Mouse (Mus musculus): Measurements from ENCODE around the gene Naglu. TPM values are rescaled to one million over a fixed set of nuclear protein-coding genes. Genes with fewer than 3 reads are reported as not detected.

Naglu gene
- polyA plus RNA-seq, 1 experiment from 2014 or later, result 12.7 TPM

GRCm38 (mm10) chr11:101070987-101071386 lies 1.2 kb downstream of the Naglu start:
- Histone ChIP-seq H3K4me2 (ENCODE audit: low read length) (peak overlapping the region; percentile 99; the same call in 1 of the 2 replicates), H3K9ac (ENCODE audit: low read length) (no peak overlapping the region)

GRCm38 (mm10) chr11:101071810-101072428 lies 2.1 kb downstream of the Naglu start:
- Histone ChIP-seq H3K27me3 (replicated peaks; ENCODE audit: control insufficient read depth, insufficient read depth, low read length) (peaks cover 5% of the 10 kb centered on the region; the same call in 1 of the 2 replicates), H3K27ac (ENCODE audit: low read depth) (no peak overlapping the region), H3K36me3 (ENCODE audit: control insufficient read depth, insufficient read depth, low read length) (no peaks in the 10 kb centered on the region), H3K9me3 (ENCODE audit: control insufficient read depth, low read length) (no peaks in the 10 kb centered on the region), H3K9ac (ENCODE audit: low read length) (no peak overlapping the region), H3K4me2 (ENCODE audit: low read length) (no peak overlapping the region), H3K4me1 (replicated peaks; ENCODE audit: control insufficient read depth, insufficient read depth, low read length) (peaks cover 5% of the 10 kb centered on the region; the same call in 1 of the 2 replicates), H3K4me3 (ENCODE audit: low read depth, low read length) (no peak overlapping the region)
- DNase-seq (ENCODE audit: low spot score) (no peak), ATAC-seq (replicated peaks; ENCODE audit: low FRiP score, low TSS enrichment, low read depth) (no peak)
- WGBS, result 78% methylated on average over 14 of the region's 14 CpGs

More at GRCm38 (mm10) chr11:101070987-101071386, 1.2 kb downstream of the Naglu start:
- DNase-seq (ENCODE audit: low spot score) (no peak), ATAC-seq (replicated peaks; ENCODE audit: low FRiP score, low TSS enrichment, low read depth) (no peak)
- WGBS, result 76% methylated on average over 6 of the region's 6 CpGs
- Histone ChIP-seq H3K27ac (ENCODE audit: low read depth) (no peak overlapping the region), H3K4me1 (replicated peaks; ENCODE audit: control insufficient read depth, insufficient read depth, low read length) (peaks cover 11% of the 10 kb centered on the region; the same call in 1 of the 2 replicates), H3K9me3 (ENCODE audit: control insufficient read depth, low read length) (no peaks in the 10 kb centered on the region), H3K27me3 (replicated peaks; ENCODE audit: control insufficient read depth, insufficient read depth, low read length) (0 out of 2 replicates have a peak, but pooled peaks cover 3% of the 10 kb centered on the region), H3K36me3 (ENCODE audit: control insufficient read depth, insufficient read depth, low read length) (no peaks in the 10 kb centered on the region), H3K4me3 (ENCODE audit: low read depth, low read length) (no peak overlapping the region)

- 69% methylated on average over 9 of the region's 9 CpGs for WGBS
- H3K4me1 ChIP-seq (replicated peaks; ENCODE audit: control insufficient read depth, insufficient read depth, low read length), result peaks cover 7% of the 10 kb centered on the region; the same call in 1 of the 2 replicates
- H3K4me3 ChIP-seq (ENCODE audit: low read depth, low read length), result no peak within 1 kb of the TSS
- no peak for ATAC-seq (replicated peaks; ENCODE audit: low FRiP score, low TSS enrichment, low read depth)
- H3K9ac ChIP-seq (ENCODE audit: low read length), result no peak within 1 kb of the TSS
- H3K27ac ChIP-seq (ENCODE audit: low read depth), result no peak within 1 kb of the TSS
- DNase-seq (ENCODE audit: low spot score), result no peak
- no peaks in the 10 kb centered on the region for H3K36me3 ChIP-seq (ENCODE audit: control insufficient read depth, insufficient read depth, low read length)
- no peak within 1 kb of the TSS for H3K4me2 ChIP-seq (ENCODE audit: low read length)
- no peaks in the 10 kb centered on the region for H3K9me3 ChIP-seq (ENCODE audit: control insufficient read depth, low read length)
- H3K27me3 ChIP-seq (replicated peaks; ENCODE audit: control insufficient read depth, insufficient read depth, low read length), result peaks cover 47% of the 10 kb centered on the region
Measured at GRCm38 (mm10) chr11:101078121-101078520, 8.3 kb downstream of the Naglu start, which contains the start of gene Hsd17b1. Gene Hsd17b1, plus strand, starts transcription at chr11:101078411.

- whole genome bisulfite sequencing, result 2% methylated on average over 27 of the region's 27 CpGs
- Histone ChIP-seq H3K27ac (ENCODE audit: low read depth) (no peak overlapping the region), H3K4me2 (ENCODE audit: low read length) (peak overlapping the region; percentile 30), H3K9ac (ENCODE audit: low read length) (no peak overlapping the region), H3K9me3 (ENCODE audit: control insufficient read depth, low read length) (no peaks in the 10 kb centered on the region), H3K4me1 (replicated peaks; ENCODE audit: control insufficient read depth, insufficient read depth, low read length) (peaks cover 16% of the 10 kb centered on the region; the same call in 1 of the 2 replicates), H3K36me3 (ENCODE audit: control insufficient read depth, insufficient read depth, low read length) (peaks cover under 1% of the 10 kb centered on the region; the same call in 1 of the 2 replicates), H3K4me3 (ENCODE audit: low read depth, low read length) (peak overlapping the region; percentile 11), H3K27me3 (replicated peaks; ENCODE audit: control insufficient read depth, insufficient read depth, low read length) (peaks cover 47% of the 10 kb centered on the region)
- no peak for ATAC-seq (replicated peaks; ENCODE audit: low FRiP score, low TSS enrichment, low read depth)
- no peak for DNase-seq (ENCODE audit: low spot score)
Measured at GRCm38 (mm10) chr11:101079746-101080145, 9.9 kb downstream of the Naglu start.

- Histone ChIP-seq H3K27ac (ENCODE audit: low read depth) (no peak overlapping the region), H3K9ac (ENCODE audit: low read length) (no peak overlapping the region), H3K36me3 (ENCODE audit: control insufficient read depth, insufficient read depth, low read length) (peaks cover 7% of the 10 kb centered on the region; the same call in 1 of the 2 replicates), H3K4me1 (replicated peaks; ENCODE audit: control insufficient read depth, insufficient read depth, low read length) (peaks cover 16% of the 10 kb centered on the region; the same call in 1 of the 2 replicates), H3K9me3 (ENCODE audit: control insufficient read depth, low read length) (no peaks in the 10 kb centered on the region), H3K27me3 (replicated peaks; ENCODE audit: control insufficient read depth, insufficient read depth, low read length) (peaks cover 47% of the 10 kb centered on the region), H3K4me3 (ENCODE audit: low read depth, low read length) (no peak overlapping the region), H3K4me2 (ENCODE audit: low read length) (no peak overlapping the region)
- no peak for ATAC-seq (replicated peaks; ENCODE audit: low FRiP score, low TSS enrichment, low read depth)
- WGBS, result 71% methylated on average over 5 of the region's 5 CpGs
- no peak for DNase-seq (ENCODE audit: low spot score)
Measured at GRCm38 (mm10) chr11:101080421-101080820, 10.6 kb downstream of the Naglu start.

DNA sequence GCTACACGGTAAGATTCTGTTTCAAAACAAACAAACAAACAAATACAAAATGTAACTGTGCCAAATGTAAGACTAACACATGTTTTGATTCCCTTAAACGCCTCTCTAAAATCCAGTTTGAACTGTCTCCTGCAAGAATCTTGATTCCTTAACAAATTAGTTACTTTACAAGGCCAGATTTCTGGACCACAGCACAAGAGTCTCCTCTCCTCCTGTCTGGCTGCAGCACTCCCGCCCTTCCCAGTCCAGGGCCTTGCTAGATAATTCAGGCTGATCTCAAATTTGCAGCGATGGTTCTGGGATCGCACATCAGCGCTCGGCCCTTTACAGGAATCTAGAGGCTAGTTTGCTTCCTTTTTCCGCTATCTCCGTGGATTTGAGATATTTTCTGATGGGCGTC lies 11.8 kb downstream of the Naglu start:
- WGBS, result 5% methylated on average over 10 of the region's 10 CpGs
- H3K4me1 ChIP-seq (replicated peaks; ENCODE audit: control insufficient read depth, insufficient read depth, low read length), result peaks cover 24% of the 10 kb centered on the region
- peak overlapping the region; percentile 87 for H3K4me2 ChIP-seq (ENCODE audit: low read length)
- H3K9ac ChIP-seq (ENCODE audit: low read length), result peak overlapping the region; percentile 77
- H3K36me3 ChIP-seq (ENCODE audit: control insufficient read depth, insufficient read depth, low read length), result peaks cover 12% of the 10 kb centered on the region; the same call in 1 of the 2 replicates
- H3K27ac ChIP-seq (ENCODE audit: low read depth), result peak overlapping the region; percentile 91; the same call in 1 of the 2 replicates
- DNase-seq (ENCODE audit: low spot score) (no peak), ATAC-seq (replicated peaks; ENCODE audit: low FRiP score, low TSS enrichment, low read depth) (no peak)
- no peaks in the 10 kb centered on the region for H3K9me3 ChIP-seq (ENCODE audit: control insufficient read depth, low read length)
- H3K27me3 ChIP-seq (replicated peaks; ENCODE audit: control insufficient read depth, insufficient read depth, low read length), result peaks cover 47% of the 10 kb centered on the region
- H3K4me3 ChIP-seq (ENCODE audit: low read depth, low read length), result peak overlapping the region; percentile 69

- WGBS, result under 1% methylated on average over 51 of the region's 51 CpGs
Measured at GRCm38 (mm10) chr11:101082208-101083082, 12.6 kb downstream of the Naglu start, which contains the start of gene Coasy. Gene Coasy, plus strand, starts transcription at chr11:101082565.

GRCm38 (mm10) chr11:101083083-101083697 lies 13.4 kb downstream of the Naglu start:
- WGBS, result 31% methylated on average over 19 of the region's 19 CpGs
- Histone ChIP-seq H3K36me3 (ENCODE audit: control insufficient read depth, insufficient read depth, low read length) (peaks cover 12% of the 10 kb centered on the region; the same call in 1 of the 2 replicates), H3K27me3 (replicated peaks; ENCODE audit: control insufficient read depth, insufficient read depth, low read length) (peaks cover 33% of the 10 kb centered on the region), H3K4me2 (ENCODE audit: low read length) (peak overlapping the region; percentile 87), H3K9ac (ENCODE audit: low read length) (peak overlapping the region; percentile 77), H3K9me3 (ENCODE audit: control insufficient read depth, low read length) (no peaks in the 10 kb centered on the region), H3K4me3 (ENCODE audit: low read depth, low read length) (peak overlapping the region; percentile 69), H3K27ac (ENCODE audit: low read depth) (peak overlapping the region; percentile 91), H3K4me1 (replicated peaks; ENCODE audit: control insufficient read depth, insufficient read depth, low read length) (peaks cover 33% of the 10 kb centered on the region)
- DNase-seq (ENCODE audit: low spot score) (no peak), ATAC-seq (replicated peaks; ENCODE audit: low FRiP score, low TSS enrichment, low read depth) (peak; percentile 12; the same call in 1 of the 2 replicates)

More at GRCm38 (mm10) chr11:101082208-101083082, 12.6 kb downstream of the Naglu start, which contains the start of gene Coasy:
- Histone ChIP-seq H3K36me3 (ENCODE audit: control insufficient read depth, insufficient read depth, low read length) (peaks cover 12% of the 10 kb centered on the region; the same call in 1 of the 2 replicates), H3K9me3 (ENCODE audit: control insufficient read depth, low read length) (no peaks in the 10 kb centered on the region), H3K4me3 (ENCODE audit: low read depth, low read length) (peak within 1 kb of the TSS; percentile 69), H3K9ac (ENCODE audit: low read length) (peak within 1 kb of the TSS; percentile 77), H3K27me3 (replicated peaks; ENCODE audit: control insufficient read depth, insufficient read depth, low read length) (peaks cover 40% of the 10 kb centered on the region), H3K4me1 (replicated peaks; ENCODE audit: control insufficient read depth, insufficient read depth, low read length) (peaks cover 26% of the 10 kb centered on the region), H3K4me2 (ENCODE audit: low read length) (peak within 1 kb of the TSS; percentile 87), H3K27ac (ENCODE audit: low read depth) (peak within 1 kb of the TSS; percentile 91)
- peak; percentile 94 for DNase-seq (ENCODE audit: low spot score)
- ATAC-seq (replicated peaks; ENCODE audit: low FRiP score, low TSS enrichment, low read depth), result peak; percentile 86
